Mouse (Mus musculus) embryonic facial prominence, embryonic 13.5 days (tissue): ENCODE data around the gene Zfp872. TPM values are rescaled to one million over a fixed set of nuclear protein-coding genes. Genes with fewer than 3 reads are reported as not detected.
"Not testable (repeated sequence)": the region's sequence is repeated elsewhere in the genome, so short reads cannot be mapped to it uniquely, and the experiment has no call there.

Experiments used
- ATAC-seq: fragments of 200-750 bp; cut with Nextera tagmentation; 2 replicates; pipeline ENCODE4 v1.8.0; 2017; ENCODE audit warnings: low read depth; ENCODE audit not compliant: insufficient number of reproducible peaks, insufficient read depth, low FRiP score, low TSS enrichment
- H3K27ac ChIP-seq: fragments of 300-500 bp; sonication (generic); 2 replicates; pipeline ENCODE4 v1.5.1; 2015; ENCODE audit warnings: moderate library complexity, mild to moderate bottlenecking, inconsistent platforms
- H3K27me3 ChIP-seq: fragments of 300-500 bp; sonication (generic); 2 replicates; pipeline ENCODE4 v1.6.1; 2015; ENCODE audit warnings: mild to moderate bottlenecking, inconsistent platforms
- H3K36me3 ChIP-seq: fragments of 300-500 bp; sonication (generic); 2 replicates; pipeline ENCODE4 v1.6.1; 2015; ENCODE audit warnings: mild to moderate bottlenecking, inconsistent platforms
- H3K4me1 ChIP-seq: fragments of 300-500 bp; sonication (generic); 2 replicates; pipeline ENCODE4 v1.6.1; 2015; ENCODE audit warnings: inconsistent platforms
- H3K4me2 ChIP-seq: fragments of 300-500 bp; sonication (generic); 2 replicates; pipeline ENCODE4 v1.6.1; 2015; ENCODE audit warnings: moderate library complexity, mild to moderate bottlenecking, inconsistent platforms
- H3K4me3 ChIP-seq: fragments of 300-500 bp; sonication (generic); 2 replicates; pipeline ENCODE4 v1.5.1; 2015; ENCODE audit warnings: mild to moderate bottlenecking, inconsistent platforms
- H3K9ac ChIP-seq: fragments of 300-500 bp; sonication (generic); 2 replicates; pipeline ENCODE4 v1.6.1; 2015; ENCODE audit warnings: mild to moderate bottlenecking, inconsistent platforms
- H3K9me3 ChIP-seq: fragments of 300-500 bp; sonication (generic); 2 replicates; pipeline ENCODE4 v1.6.1; 2016; ENCODE audit warnings: inconsistent platforms
- WGBS: fragments of 180-500 bp; shearing (Covaris S2); methylation state at CpG from one replicate; pipeline ENCODE4 v1.1.7; 2015; ENCODE audit warnings: mixed read lengths; 5-methylcytosine and 5-hydroxymethylcytosine counted together
- polyA plus RNA-seq: library from polyadenylated mRNA; unstranded; fragments of >200 nt; fragmentation: Nextera tagmentation; extraction: Ambion mirVana; gene quantifications from 2 replicates; pipeline ENCODE4 v1.2.1, GENCODE M21; 2015

Gene Zfp872
- polyA plus RNA-seq, 1 experiment from 2014 or later: 0.15 TPM

- WGBS: 45% methylated on average over 5 of the region's 5 CpGs
- Histone ChIP-seq H3K4me2 (no peak overlapping the region), H3K9ac (no peak overlapping the region), H3K27me3 (no peaks in the 10 kb centered on the region), H3K36me3 (no peaks in the 10 kb centered on the region), H3K9me3 (peaks cover 30% of the 10 kb centered on the region), H3K27ac (no peak overlapping the region), H3K4me3 (no peak overlapping the region), H3K4me1 (no peaks in the 10 kb centered on the region)
- no peak for ATAC-seq
These were observed 8.5 kb downstream of the Zfp872 start for GRCm38 (mm10) chr9:22196412-22196811.

- no peak overlapping the region for H3K9ac ChIP-seq
- 48% methylated on average over 2 of the region's 2 CpGs for WGBS
- H3K36me3 ChIP-seq: no peaks in the 10 kb centered on the region
- no peaks in the 10 kb centered on the region for H3K9me3 ChIP-seq
- H3K27me3 ChIP-seq: no peaks in the 10 kb centered on the region
- no peak overlapping the region for H3K27ac ChIP-seq
- H3K4me1 ChIP-seq: no peaks in the 10 kb centered on the region
- no peak overlapping the region for H3K4me2 ChIP-seq
- no peak for ATAC-seq
- no peak overlapping the region for H3K4me3 ChIP-seq
These were observed 25.9 kb downstream of the Zfp872 start for GRCm38 (mm10) chr9:22213785-22214194.

- no peak for ATAC-seq
- Histone ChIP-seq H3K4me3 (no peak overlapping the region), H3K36me3 (no peaks in the 10 kb centered on the region), H3K4me2 (no peak overlapping the region), H3K27me3 (no peaks in the 10 kb centered on the region), H3K9ac (no peak overlapping the region), H3K27ac (no peak overlapping the region), H3K4me1 (no peaks in the 10 kb centered on the region), H3K9me3 (no peaks in the 10 kb centered on the region)
- WGBS: 71% methylated on average over 2 of the region's 2 CpGs
These were observed 26.7 kb downstream of the Zfp872 start for GRCm38 (mm10) chr9:22214549-22214948.

GRCm38 (mm10) chr9:22216705-22217104 is 28.8 kb downstream of the Zfp872 start:
- Histone ChIP-seq H3K27ac (no peak overlapping the region), H3K36me3 (no peaks in the 10 kb centered on the region), H3K9me3 (no peaks in the 10 kb centered on the region), H3K4me1 (no peaks in the 10 kb centered on the region), H3K4me3 (no peak overlapping the region), H3K9ac (no peak overlapping the region), H3K27me3 (no peaks in the 10 kb centered on the region), H3K4me2 (no peak overlapping the region)
- no peak for ATAC-seq
- WGBS: 53% methylated on average over 3 of the region's 3 CpGs

- no peak overlapping the region for H3K9ac ChIP-seq
- no peak overlapping the region for H3K27ac ChIP-seq
- no peaks in the 10 kb centered on the region for H3K36me3 ChIP-seq
- H3K4me2 ChIP-seq: no peak overlapping the region
- H3K9me3 ChIP-seq: no peaks in the 10 kb centered on the region
- no peak overlapping the region for H3K4me3 ChIP-seq
- 45% methylated on average over 8 of the region's 8 CpGs for WGBS
- ATAC-seq: 0 out of 2 replicates have a peak, but pooled peaks have one; percentile 43
- no peaks in the 10 kb centered on the region for H3K27me3 ChIP-seq
- H3K4me1 ChIP-seq: no peaks in the 10 kb centered on the region
These were observed 30.1 kb downstream of the Zfp872 start for GRCm38 (mm10) chr9:22217858-22218493.

- WGBS: 91% methylated on average over 4 of the region's 4 CpGs
- ATAC-seq: no peak
- H3K4me1 ChIP-seq: no peaks in the 10 kb centered on the region
These were observed 36.2 kb downstream of the Zfp872 start for GRCm38 (mm10) chr9:22224066-22224465.

GRCm38 (mm10) chr9:22224536-22225503 is 36.9 kb downstream of the Zfp872 start:
- peak; percentile 27; the same call in 1 of the 2 replicates for ATAC-seq
- peak overlapping the region; percentile 93 for H3K27ac ChIP-seq
- H3K9me3 ChIP-seq: no peaks in the 10 kb centered on the region
- peak overlapping the region; percentile 83 for H3K9ac ChIP-seq
- WGBS: 20% methylated on average over 17 of the region's 17 CpGs
- peak overlapping the region; percentile 77 for H3K4me3 ChIP-seq
- no peaks in the 10 kb centered on the region for H3K4me1 ChIP-seq
- H3K36me3 ChIP-seq: 0 out of 2 replicates have a peak, but pooled peaks cover 4% of the 10 kb centered on the region
- no peaks in the 10 kb centered on the region for H3K27me3 ChIP-seq
- H3K4me2 ChIP-seq: peak overlapping the region; percentile 76

More at GRCm38 (mm10) chr9:22224066-22224465, 36.2 kb downstream of the Zfp872 start:
- Histone ChIP-seq H3K9me3 (no peaks in the 10 kb centered on the region), H3K27ac (no peak overlapping the region), H3K27me3 (no peaks in the 10 kb centered on the region), H3K36me3 (0 out of 2 replicates have a peak, but pooled peaks cover 4% of the 10 kb centered on the region), H3K4me2 (no peak overlapping the region), H3K9ac (no peak overlapping the region), H3K4me3 (no peak overlapping the region)

GRCm38 (mm10) chr9:22225581-22226388 is 37.9 kb downstream of the Zfp872 start, which contains the start of gene Zfp809:
Gene Zfp809 (plus strand): TSS chr9:22225714.
- Histone ChIP-seq H3K9me3 (no peaks in the 10 kb centered on the region), H3K36me3 (0 out of 2 replicates have a peak, but pooled peaks cover 4% of the 10 kb centered on the region), H3K27ac (peak within 1 kb of the TSS; percentile 93), H3K27me3 (no peaks in the 10 kb centered on the region), H3K4me3 (peak within 1 kb of the TSS; percentile 77), H3K9ac (peak within 1 kb of the TSS; percentile 83), H3K4me2 (peak within 1 kb of the TSS; percentile 76), H3K4me1 (no peaks in the 10 kb centered on the region)
- peak; percentile 97 for ATAC-seq
- WGBS: 1% methylated on average over 35 of the region's 35 CpGs

- ATAC-seq, H3K9me3 ChIP-seq, H3K27ac ChIP-seq, H3K27me3 ChIP-seq, H3K36me3 ChIP-seq, H3K4me1 ChIP-seq: not testable (repeated sequence)
- 65% methylated on average over 7 of the region's 7 CpGs for WGBS
- Histone ChIP-seq H3K9ac (peak overlapping the region; percentile 83), H3K4me3 (peak overlapping the region; percentile 77), H3K4me2 (peak overlapping the region; percentile 76)
These were observed 38.4 kb downstream of the Zfp872 start for GRCm38 (mm10) chr9:22226389-22226673.

- Histone ChIP-seq H3K27me3 (no peaks in the 10 kb centered on the region), H3K9ac (no peak overlapping the region), H3K4me2 (no peak overlapping the region), H3K9me3 (no peaks in the 10 kb centered on the region), H3K27ac (no peak overlapping the region), H3K4me3 (no peak overlapping the region), H3K4me1 (no peaks in the 10 kb centered on the region), H3K36me3 (0 out of 2 replicates have a peak, but pooled peaks cover 4% of the 10 kb centered on the region)
- WGBS: 86% methylated on average over 15 of the region's 15 CpGs
- no peak for ATAC-seq
These were observed 39.0 kb downstream of the Zfp872 start for GRCm38 (mm10) chr9:22226846-22227245.

GRCm38 (mm10) chr9:22229386-22230026 is 41.6 kb downstream of the Zfp872 start:
- H3K9ac ChIP-seq: no peak overlapping the region
- no peaks in the 10 kb centered on the region for H3K27me3 ChIP-seq
- no peaks in the 10 kb centered on the region for H3K9me3 ChIP-seq
- no peak for ATAC-seq
- H3K27ac ChIP-seq: no peak overlapping the region
- H3K36me3 ChIP-seq: 0 out of 2 replicates have a peak, but pooled peaks cover 4% of the 10 kb centered on the region
- WGBS: 88% methylated on average over 7 of the region's 7 CpGs
- H3K4me3 ChIP-seq: no peak overlapping the region
- no peak overlapping the region for H3K4me2 ChIP-seq
- H3K4me1 ChIP-seq: no peaks in the 10 kb centered on the region
